ENCODE assay signal across 9 mouse cellular contexts in genomic region chr3:75952328-75953060, GRCm38 (mm10). TPM values are rescaled to one million over a fixed set of nuclear protein-coding genes. Genes with fewer than 3 reads are reported as not detected.
DNase-seq lines count a peak whose midpoint lies in the region; ATAC-seq and TF ChIP-seq lines count a peak whose summit lies in the region.
"Had no signal": no experiment of that assay in that cellular context is flagged by ENCODE, and none has a peak within 500 bp of the region (broad histone marks: within the 10 kb centered on the region; RNA-seq: fewer than 3 reads in every experiment).

No protein-coding gene starts in this region.

- no peak for DNase-seq in forebrain, embryonic 14.5 days (ENCODE audit: low spot score)
- DNase-seq in lung, adult 2 months = peak; percentile 11
- DNase-seq in lung, postnatal 14 days = no peak
- DNase-seq in thymus, postnatal 0 days (ENCODE audit: low spot score) = no peak
- DNase-seq: kidney, postnatal 10 days had no signal

- H3K4me1 ChIP-seq in forebrain, embryonic 13.5 days = peaks cover 49% of the 10 kb centered on the region
- peaks cover 18% of the 10 kb centered on the region for H3K4me1 ChIP-seq in forebrain, embryonic 14.5 days (ENCODE audit: control insufficient read depth, insufficient read depth, low read length)
- H3K4me1 ChIP-seq in lung, adult 2 months (ENCODE audit: control insufficient read depth, insufficient read depth, low read length) = peaks cover 8% of the 10 kb centered on the region
- peaks cover 76% of the 10 kb centered on the region for H3K4me1 ChIP-seq in liver, embryonic 12.5 days
- H3K4me1 ChIP-seq in stomach, embryonic 14.5 days (ENCODE audit: control insufficient read depth, insufficient read depth, low read length) = peaks cover 22% of the 10 kb centered on the region

- H3K4me2 ChIP-seq in forebrain, embryonic 13.5 days = peak overlapping the region; percentile 10; the same call in 1 of the 2 replicates
- no peak overlapping the region for H3K4me2 ChIP-seq in forebrain, embryonic 14.5 days (ENCODE audit: low read length)
- peak overlapping the region; percentile 42 for H3K4me2 ChIP-seq in liver, embryonic 12.5 days
- H3K4me2 ChIP-seq in stomach, embryonic 14.5 days (replicated peaks; ENCODE audit: low read depth, low read length) = no peak overlapping the region

- H3K27ac ChIP-seq in forebrain, embryonic 13.5 days = no peak overlapping the region
- no peak overlapping the region for H3K27ac ChIP-seq in forebrain, embryonic 14.5 days (ENCODE audit: low read depth, low read length)
- no peak overlapping the region for H3K27ac ChIP-seq in liver, embryonic 12.5 days
- H3K27ac ChIP-seq in stomach, embryonic 14.5 days (ENCODE audit: low read length) = peak overlapping the region; percentile 48; the same call in 1 of the 2 replicates

- H3K4me3 ChIP-seq in forebrain, embryonic 13.5 days = no peak overlapping the region
- H3K4me3 ChIP-seq in forebrain, embryonic 14.5 days (ENCODE audit: low read depth, low read length) = no peak overlapping the region
- H3K4me3 ChIP-seq in lung, adult 2 months (replicated peaks; ENCODE audit: extremely low read depth, low read depth, low read length) = no peak overlapping the region
- H3K4me3 ChIP-seq in liver, embryonic 12.5 days = no peak overlapping the region
- H3K4me3 ChIP-seq in stomach, embryonic 14.5 days (ENCODE audit: low read depth, low read length) = no peak overlapping the region

- H3K9me3 ChIP-seq in forebrain, embryonic 13.5 days (replicated peaks) = no peaks in the 10 kb centered on the region
- no peaks in the 10 kb centered on the region for H3K9me3 ChIP-seq in forebrain, embryonic 14.5 days (replicated peaks; ENCODE audit: control insufficient read depth, low read length)
- no peaks in the 10 kb centered on the region for H3K9me3 ChIP-seq in liver, embryonic 12.5 days (replicated peaks)
- no peaks in the 10 kb centered on the region for H3K9me3 ChIP-seq in stomach, embryonic 14.5 days (ENCODE audit: control insufficient read depth, low read depth, low read length)

- TF ChIP-seq POLR2A in lung, adult 2 months (IDR thresholded peaks at IDR 0.05; ENCODE audit: borderline replicate concordance, extremely low read depth, low read depth, low read length) = no peak

- no peak for ATAC-seq in forebrain, embryonic 13.5 days
- no peak for ATAC-seq in forebrain, embryonic 14.5 days
- no peak for ATAC-seq in liver, embryonic 12.5 days
- peak; percentile 26 for ATAC-seq in stomach, embryonic 14.5 days (ENCODE audit: insufficient number of reproducible peaks, insufficient read depth, low FRiP score, low read depth)
- no peak for ATAC-seq in erythroid progenitor cell, adult 5-6 weeks (replicated peaks; ENCODE audit: low FRiP score, poor library complexity, severe bottlenecking)

- H3K27me3 ChIP-seq in forebrain, embryonic 13.5 days = no peaks in the 10 kb centered on the region
- H3K27me3 ChIP-seq in forebrain, embryonic 14.5 days (replicated peaks; ENCODE audit: control insufficient read depth, insufficient read depth, low read length) = no peaks in the 10 kb centered on the region
- H3K27me3 ChIP-seq in liver, embryonic 12.5 days (replicated peaks) = no peaks in the 10 kb centered on the region
- H3K27me3 ChIP-seq in stomach, embryonic 14.5 days (ENCODE audit: control insufficient read depth, insufficient read depth, low read length) = no peaks in the 10 kb centered on the region

- no peak overlapping the region for H3K9ac ChIP-seq in forebrain, embryonic 13.5 days
- no peak overlapping the region for H3K9ac ChIP-seq in forebrain, embryonic 14.5 days (ENCODE audit: low read length)
- H3K9ac ChIP-seq in liver, embryonic 12.5 days = no peak overlapping the region
- H3K9ac ChIP-seq in stomach, embryonic 14.5 days (replicated peaks; ENCODE audit: low read depth, low read length) = no peak overlapping the region

- WGBS in forebrain, embryonic 13.5 days = 79% methylated on average over 5 of the region's 5 CpGs
- WGBS in forebrain, embryonic 14.5 days = 76% methylated on average over 5 of the region's 5 CpGs
- WGBS in lung, adult 2 months = 41% methylated on average over 5 of the region's 5 CpGs
- WGBS in liver, embryonic 12.5 days (ENCODE audit: insufficient replicate concordance) = 47% methylated on average over 5 of the region's 5 CpGs
- 38% methylated on average over 5 of the region's 5 CpGs for WGBS in stomach, embryonic 14.5 days

- peaks cover 3% of the 10 kb centered on the region; the same call in 1 of the 2 replicates for H3K36me3 ChIP-seq in forebrain, embryonic 13.5 days (ENCODE audit: poor library complexity, severe bottlenecking)
- no peaks in the 10 kb centered on the region for H3K36me3 ChIP-seq in forebrain, embryonic 14.5 days (ENCODE audit: control insufficient read depth, insufficient read depth, low read length)
- H3K36me3 ChIP-seq in liver, embryonic 12.5 days = peaks cover 6% of the 10 kb centered on the region
- H3K36me3 ChIP-seq in stomach, embryonic 14.5 days (ENCODE audit: control insufficient read depth, insufficient read depth, low read length) = no peaks in the 10 kb centered on the region

- no peak for TF ChIP-seq CTCF in lung, adult 2 months (IDR thresholded peaks at IDR 0.05; ENCODE audit: insufficient read depth, low read length)

RNA-seq across cellular contexts. Expression of gene Golim4, which starts 4.3 kb away (rescaled TPM):
- polyA plus RNA-seq in forebrain, embryonic 13.5 days (2015; fragmentation: Nextera tagmentation; extraction: Ambion mirVana) = 38.5 and 39.6 TPM in 2 replicates
- 21.7 and 22.0 TPM in 2 replicates for polyA plus RNA-seq in forebrain, embryonic 14.5 days (2014; fragmentation: Nextera tagmentation; extraction: Ambion mirVana)
- polyA plus RNA-seq in lung, adult 2 months (2012; rRNA removed) = 35.2 and 40.3 TPM in 2 replicates
- polyA plus RNA-seq in liver, embryonic 12.5 days (2016; fragmentation: Nextera tagmentation; extraction: Ambion mirVana) = 26.0 and 31.3 TPM in 2 replicates
- polyA plus RNA-seq in stomach, embryonic 14.5 days (2014; fragmentation: Nextera tagmentation; extraction: Ambion mirVana) = 59.2 and 66.0 TPM in 2 replicates
- polyA plus RNA-seq in thymus, postnatal 0 days (2015; fragmentation: Nextera tagmentation; extraction: Ambion mirVana) = 16.6 and 16.9 TPM in 2 replicates
- total RNA-seq in erythroid progenitor cell, adult 5-6 weeks (2015; ENCODE audit: low replicate concordance) = 60.8 and 68.8 TPM in 2 replicates
- 67.4 and 68.5 TPM in 2 replicates for total RNA-seq in erythroid progenitor cell, adult 5-6 weeks (2017; ENCODE audit: low replicate concordance)

Comparison
In these comparisons a context has a peak if more than half of its experiments do, and no peak if none do; other contexts are left out.
1. H3K4me2 ChIP-seq: peak in forebrain, embryonic 13.5 days (single experiment) and liver, embryonic 12.5 days (single experiment); none in forebrain, embryonic 14.5 days (single experiment) and stomach, embryonic 14.5 days (single experiment).